Mouse (Mus musculus): ENCODE results near the gene Capn3. TPM values are rescaled to one million over a fixed set of nuclear protein-coding genes. Genes with fewer than 3 reads are reported as not detected.

The Capn3 gene
- polyA plus RNA-seq (2012; ENCODE audit: low replicate concordance) = 0.21 and 1.1 TPM in 2 replicates

DNA sequence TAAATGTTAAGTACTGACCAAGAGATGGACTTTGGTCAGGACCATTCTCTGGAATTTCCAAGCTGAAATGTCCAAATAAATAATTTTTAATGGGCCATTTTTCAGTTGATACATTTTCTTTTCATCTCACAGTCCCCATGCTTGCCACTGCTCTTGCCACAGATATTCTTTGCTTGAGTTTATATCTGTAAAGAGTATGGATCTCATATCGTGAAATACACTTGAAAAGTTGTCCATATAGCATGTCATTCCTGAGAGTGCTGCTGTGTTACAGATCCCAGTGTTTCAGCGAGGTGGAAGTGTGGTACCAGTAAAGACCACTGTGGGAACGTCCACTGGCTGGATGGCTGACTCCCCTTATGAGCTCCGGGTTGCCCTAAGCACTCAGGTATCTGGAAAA is at the start of gene Capn3:
Capn3 (plus strand) TSS at position 301 of the 400 bp plus-strand sequence.

Other genes with a start within 250 kb of the Capn3 start
- not detected in 2 replicates for gene Pla2g4e, start 210.7 kb upstream of the Capn3 start, polyA plus RNA-seq (2012; ENCODE audit: low replicate concordance)
- 0.09 TPM in 1 of 2 replicates, not detected in the other for gene Pla2g4d, start 166.8 kb upstream of the Capn3 start, polyA plus RNA-seq (2012; ENCODE audit: low replicate concordance)
- 0.28 and 0.38 TPM in 2 replicates for gene Pla2g4f, start 141.9 kb upstream of the Capn3 start, polyA plus RNA-seq (2012; ENCODE audit: low replicate concordance)
- gene Vps39, start 102.9 kb upstream of the Capn3 start, polyA plus RNA-seq (2012; ENCODE audit: low replicate concordance) = 16.2 and 51.6 TPM in 2 replicates
- 5.3 and 6.8 TPM in 2 replicates for gene Ganc, start 52.1 kb upstream of the Capn3 start, polyA plus RNA-seq (2012; ENCODE audit: low replicate concordance)
- gene Tmem87a, start 51.9 kb upstream of the Capn3 start, polyA plus RNA-seq (2012; ENCODE audit: low replicate concordance) = 1.8 and 2.8 TPM in 2 replicates
- 37.6 and 37.9 TPM in 2 replicates for gene Zfp106, start 107.8 kb downstream of the Capn3 start, polyA plus RNA-seq (2012; ENCODE audit: low replicate concordance)
- 4.6 and 8.7 TPM in 2 replicates for gene Snap23, start 111.7 kb downstream of the Capn3 start, polyA plus RNA-seq (2012; ENCODE audit: low replicate concordance)
- 0.30 and 1.5 TPM in 2 replicates for gene Haus2, start 153.4 kb downstream of the Capn3 start, polyA plus RNA-seq (2012; ENCODE audit: low replicate concordance)
- gene Lrrc57, start 153.5 kb downstream of the Capn3 start, polyA plus RNA-seq (2012; ENCODE audit: low replicate concordance) = 3.1 and 3.4 TPM in 2 replicates
- gene Stard9, start 173.1 kb downstream of the Capn3 start, polyA plus RNA-seq (2012; ENCODE audit: low replicate concordance) = 0.97 and 1.2 TPM in 2 replicates